Mouse (Mus musculus) embryo, embryonic 9.5 days (tissue): ENCODE measurements around the gene Shisal1.
A peak's percentile ranks its signal among the peaks of the same experiment; 100 is the strongest.

ENCODE experiments used
- DNase-seq: peaks from one replicate; pipeline ENCODE4 v3.0.0-alpha.2; 2017; ENCODE audit errors: extremely low spot score

Gene Shisal1

GRCm38 (mm10) chr15:84446997-84447396 lies at the start of gene Shisal1:
Gene Shisal1 (minus strand): TSS chr15:84447097.
- DNase-seq: no peak

- no peak for DNase-seq
Measured at GRCm38 (mm10) chr15:84490486-84490885, 43.6 kb upstream of the Shisal1 start.

GRCm38 (mm10) chr15:84484255-84484654 lies 37.4 kb upstream of the Shisal1 start:
- no peak for DNase-seq

- no peak for DNase-seq
Measured at GRCm38 (mm10) chr15:84483622-84484021, 36.7 kb upstream of the Shisal1 start.

GRCm38 (mm10) chr15:84481259-84481877 lies 34.5 kb upstream of the Shisal1 start:
- no peak for DNase-seq

- DNase-seq: no peak
Measured at GRCm38 (mm10) chr15:84469391-84469790, 22.5 kb upstream of the Shisal1 start.

GRCm38 (mm10) chr15:84467761-84468160 lies 20.9 kb upstream of the Shisal1 start:
- no peak for DNase-seq

GRCm38 (mm10) chr15:84466458-84467267 lies 19.8 kb upstream of the Shisal1 start:
- no peak for DNase-seq

- DNase-seq: no peak
Measured at GRCm38 (mm10) chr15:84461429-84461828, 14.5 kb upstream of the Shisal1 start.

- DNase-seq: no peak
Measured at GRCm38 (mm10) chr15:84458983-84459382, 12.1 kb upstream of the Shisal1 start.

- no peak for DNase-seq
Measured at GRCm38 (mm10) chr15:84455286-84455685, 8.4 kb upstream of the Shisal1 start.

- DNase-seq: no peak
Measured at GRCm38 (mm10) chr15:84453091-84453490, 6.2 kb upstream of the Shisal1 start.

GRCm38 (mm10) chr15:84450441-84451183 lies 3.7 kb upstream of the Shisal1 start:
- DNase-seq: peak; percentile 76

GRCm38 (mm10) chr15:84445812-84446716 lies 833 bp downstream of the Shisal1 start:
- peak; percentile 37 for DNase-seq

GRCm38 (mm10) chr15:84444181-84444580 lies 2.7 kb downstream of the Shisal1 start:
- DNase-seq: no peak

- DNase-seq: no peak
Measured at GRCm38 (mm10) chr15:84443631-84444030, 3.3 kb downstream of the Shisal1 start.

- no peak for DNase-seq
Measured at GRCm38 (mm10) chr15:84441682-84442315, 5.1 kb downstream of the Shisal1 start.

GRCm38 (mm10) chr15:84440820-84441219 lies 6.1 kb downstream of the Shisal1 start:
- DNase-seq: no peak

GRCm38 (mm10) chr15:84433586-84434185 lies 13.2 kb downstream of the Shisal1 start:
- no peak for DNase-seq

GRCm38 (mm10) chr15:84430482-84430881 lies 16.4 kb downstream of the Shisal1 start:
- DNase-seq: no peak

GRCm38 (mm10) chr15:84427624-84428023 lies 19.3 kb downstream of the Shisal1 start:
- no peak for DNase-seq
